Mouse (Mus musculus) embryo, embryonic 10 days (tissue): ENCODE results near the gene Rhox2c.
"Not testable (repeated sequence)": the region's sequence is repeated elsewhere in the genome, so short reads cannot be mapped to it uniquely, and the experiment has no call there.

ENCODE experiments used
- DNase-seq: peaks from one replicate; pipeline ENCODE4 v3.0.0-alpha.2; 2015; ENCODE audit warnings: low spot score

Gene Rhox2c

GRCm38 (mm10) chrX:37453380-37453779 lies at the start of gene Rhox2c:
Gene Rhox2c, plus strand, starts transcription at chrX:37453680.
- DNase-seq, result not testable (repeated sequence)

- not testable (repeated sequence) for DNase-seq
Observed at GRCm38 (mm10) chrX:37411767-37412166, 41.7 kb upstream of the Rhox2c start, which contains the start of gene Rhox2b. Gene Rhox2b, plus strand, starts transcription at chrX:37412067.

GRCm38 (mm10) chrX:37432194-37432593 lies 21.3 kb upstream of the Rhox2c start, which contains the start of gene Rhox4b:
Gene Rhox4b, plus strand, starts transcription at chrX:37432494.
- not testable (repeated sequence) for DNase-seq

GRCm38 (mm10) chrX:37458285-37458684 lies 4.8 kb downstream of the Rhox2c start, which contains the start of gene Rhox3c:
Gene Rhox3c, plus strand, starts transcription at chrX:37458585.
- DNase-seq, result not testable (repeated sequence)

- not testable (repeated sequence) for DNase-seq
Observed at GRCm38 (mm10) chrX:37480037-37480436, 26.6 kb downstream of the Rhox2c start, which contains the start of gene Rhox4c. Gene Rhox4c, plus strand, starts transcription at chrX:37480337.

GRCm38 (mm10) chrX:37514059-37514458 lies 60.6 kb downstream of the Rhox2c start, which contains the start of gene Rhox4d:
Gene Rhox4d, plus strand, starts transcription at chrX:37514359.
- DNase-seq, result not testable (repeated sequence)
